Mouse (Mus musculus): Measurements from ENCODE around the gene Sgk2.
"Not testable (repeated sequence)": the region's sequence is repeated elsewhere in the genome, so short reads cannot be mapped to it uniquely, and the experiment has no call there.

Gene Sgk2

GRCm38 (mm10) chr2:163056584-163056983 is 69.5 kb downstream of the Sgk2 start:
- in situ Hi-C loops (cut with MboI, MseI), result no loop called here

- in situ Hi-C loops (cut with MboI, MseI), result not testable (repeated sequence)
These were observed 71.9 kb downstream of the Sgk2 start for GRCm38 (mm10) chr2:163058981-163059380.

- in situ Hi-C loops (cut with MboI, MseI), result no loop called here
These were observed 73.5 kb downstream of the Sgk2 start for GRCm38 (mm10) chr2:163060630-163061029.

- in situ Hi-C loops (cut with MboI, MseI), result no loop called here
These were observed 74.3 kb downstream of the Sgk2 start for GRCm38 (mm10) chr2:163061203-163062118.

GRCm38 (mm10) chr2:163062119-163062508 is 75.0 kb downstream of the Sgk2 start:
- in situ Hi-C loops (cut with MboI, MseI), result no loop called here
